Mouse (Mus musculus) midbrain, embryonic 12.5 days (tissue): ENCODE measurements around the gene Trim56. TPM values are rescaled to one million over a fixed set of nuclear protein-coding genes. Genes with fewer than 3 reads are reported as not detected.
A peak's percentile ranks its signal among the peaks of the same experiment; 100 is the strongest.
"Not testable (repeated sequence)": the region's sequence is repeated elsewhere in the genome, so short reads cannot be mapped to it uniquely, and the experiment has no call there.

ENCODE experiments used
- ATAC-seq: fragments of 200-750 bp; cut with Nextera tagmentation; 2 replicates; pipeline ENCODE4 v1.8.0; 2017; ENCODE audit warnings: low read depth, moderate TSS enrichment, moderate library complexity; ENCODE audit not compliant: low FRiP score
- H3K27ac ChIP-seq: fragments of 300-500 bp; sonication (generic); replicated peaks from 2 replicates; pipeline ENCODE4 v1.5.1; 2016; ENCODE audit warnings: mild to moderate bottlenecking
- H3K27me3 ChIP-seq: fragments of 300-500 bp; sonication (generic); 2 replicates; pipeline ENCODE4 v1.6.1; 2016; ENCODE audit warnings: mild to moderate bottlenecking
- H3K36me3 ChIP-seq: fragments of 300-500 bp; sonication (generic); 2 replicates; pipeline ENCODE4 v1.6.1; 2016
- H3K4me1 ChIP-seq: fragments of 300-500 bp; sonication (generic); 2 replicates; pipeline ENCODE4 v1.6.1; 2016
- H3K4me2 ChIP-seq: fragments of 300-500 bp; sonication (generic); replicated peaks from 2 replicates; pipeline ENCODE4 v1.6.1; 2016; ENCODE audit warnings: mild to moderate bottlenecking, moderate library complexity
- H3K4me3 ChIP-seq: fragments of 300-500 bp; sonication (generic); 2 replicates; pipeline ENCODE4 v1.5.1; 2016; ENCODE audit warnings: mild to moderate bottlenecking
- H3K9ac ChIP-seq: fragments of 300-500 bp; sonication (generic); replicated peaks from 2 replicates; pipeline ENCODE4 v1.6.1; 2016; ENCODE audit warnings: mild to moderate bottlenecking, moderate library complexity
- H3K9me3 ChIP-seq: fragments of 300-500 bp; sonication (generic); 2 replicates; pipeline ENCODE4 v1.6.1; 2016; ENCODE audit warnings: mild to moderate bottlenecking
- WGBS: fragments of 180-500 bp; shearing (Covaris S2); methylation state at CpG from one replicate; pipeline ENCODE4 v1.1.7; 2016; 5-methylcytosine and 5-hydroxymethylcytosine counted together
- polyA plus RNA-seq: library from polyadenylated mRNA; unstranded; fragments of >200 nt; fragmentation: Nextera tagmentation; extraction: Ambion mirVana; gene quantifications from 2 replicates; pipeline ENCODE4 v1.2.1, GENCODE M21; 2016

Gene Trim56
- polyA plus RNA-seq, 1 experiment from 2014 or later, result 5.5 TPM

- ATAC-seq, result peak; percentile 81
- Histone ChIP-seq H3K4me1 (peaks cover 8% of the 10 kb centered on the region), H3K4me3 (no peak overlapping the region), H3K36me3 (no peaks in the 10 kb centered on the region), H3K9ac (no peak overlapping the region), H3K9me3 (no peaks in the 10 kb centered on the region), H3K27me3 (no peaks in the 10 kb centered on the region), H3K4me2 (peak overlapping the region; percentile 18; the same call in 1 of the 2 replicates), H3K27ac (peak overlapping the region; percentile 58)
- WGBS, result 5% methylated on average over 14 of the region's 14 CpGs
These were observed 6.7 kb upstream of the Trim56 start for GRCm38 (mm10) chr5:137122686-137123193.

GRCm38 (mm10) chr5:137121280-137121679, 5.3 kb upstream of the Trim56 start:
- WGBS, result 79% methylated on average over 4 of the region's 4 CpGs
- peaks cover 12% of the 10 kb centered on the region for H3K4me1 ChIP-seq
- no peaks in the 10 kb centered on the region for H3K36me3 ChIP-seq
- no peaks in the 10 kb centered on the region for H3K9me3 ChIP-seq
- H3K4me3 ChIP-seq, result no peak overlapping the region
- H3K9ac ChIP-seq, result no peak overlapping the region
- H3K4me2 ChIP-seq, result no peak overlapping the region
- H3K27me3 ChIP-seq, result 0 out of 2 replicates have a peak, but pooled peaks cover 4% of the 10 kb centered on the region
- H3K27ac ChIP-seq, result no peak overlapping the region
- ATAC-seq, result no peak

GRCm38 (mm10) chr5:137118878-137119277, 2.9 kb upstream of the Trim56 start:
- Histone ChIP-seq H3K4me3 (no peak overlapping the region), H3K36me3 (peaks cover 2% of the 10 kb centered on the region; the same call in 1 of the 2 replicates), H3K27ac (no peak overlapping the region), H3K9me3 (no peaks in the 10 kb centered on the region), H3K9ac (no peak overlapping the region), H3K4me1 (peaks cover 22% of the 10 kb centered on the region), H3K4me2 (no peak overlapping the region), H3K27me3 (0 out of 2 replicates have a peak, but pooled peaks cover 7% of the 10 kb centered on the region)
- 72% methylated on average over 4 of the region's 4 CpGs for WGBS
- ATAC-seq, result no peak

- H3K27me3 ChIP-seq, ATAC-seq, H3K27ac ChIP-seq, H3K9me3 ChIP-seq, H3K4me3 ChIP-seq, H3K9ac ChIP-seq, H3K4me2 ChIP-seq, H3K36me3 ChIP-seq: not testable (repeated sequence)
- WGBS, result 85% methylated on average over 3 of the region's 3 CpGs
- peaks cover 18% of the 10 kb centered on the region for H3K4me1 ChIP-seq
These were observed 2.0 kb upstream of the Trim56 start for GRCm38 (mm10) chr5:137117994-137118393.

GRCm38 (mm10) chr5:137116987-137117386, 978 bp upstream of the Trim56 start:
- H3K9me3 ChIP-seq, result no peaks in the 10 kb centered on the region
- no peak overlapping the region for H3K4me2 ChIP-seq
- no peak for ATAC-seq
- 88% methylated on average over 2 of the region's 2 CpGs for WGBS
- no peak overlapping the region for H3K27ac ChIP-seq
- H3K27me3 ChIP-seq, result 0 out of 2 replicates have a peak, but pooled peaks cover 7% of the 10 kb centered on the region
- peaks cover 9% of the 10 kb centered on the region for H3K36me3 ChIP-seq
- peaks cover 13% of the 10 kb centered on the region for H3K4me1 ChIP-seq
- H3K9ac ChIP-seq, result no peak overlapping the region
- no peak overlapping the region for H3K4me3 ChIP-seq

- H3K4me2 ChIP-seq, result peak overlapping the region; percentile 67
- peaks cover 9% of the 10 kb centered on the region for H3K36me3 ChIP-seq
- peak overlapping the region; percentile 47 for H3K4me3 ChIP-seq
- no peak overlapping the region for H3K27ac ChIP-seq
- no peak overlapping the region for H3K9ac ChIP-seq
- 0 out of 2 replicates have a peak, but pooled peaks cover 7% of the 10 kb centered on the region for H3K27me3 ChIP-seq
- 92% methylated on average over 9 of the region's 9 CpGs for WGBS
- no peaks in the 10 kb centered on the region for H3K9me3 ChIP-seq
- H3K4me1 ChIP-seq, result peaks cover 13% of the 10 kb centered on the region
- no peak for ATAC-seq
These were observed 983 bp downstream of the Trim56 start for GRCm38 (mm10) chr5:137114891-137115561.

GRCm38 (mm10) chr5:137111542-137112408, 4.2 kb downstream of the Trim56 start:
- H3K4me2 ChIP-seq, result no peak overlapping the region
- no peak for ATAC-seq
- no peak overlapping the region for H3K9ac ChIP-seq
- peaks cover 15% of the 10 kb centered on the region for H3K4me1 ChIP-seq
- H3K27me3 ChIP-seq, result 0 out of 2 replicates have a peak, but pooled peaks cover 7% of the 10 kb centered on the region
- H3K4me3 ChIP-seq, result no peak overlapping the region
- H3K9me3 ChIP-seq, result no peaks in the 10 kb centered on the region
- H3K27ac ChIP-seq, result no peak overlapping the region
- H3K36me3 ChIP-seq, result peaks cover 9% of the 10 kb centered on the region
- 78% methylated on average over 5 of the region's 5 CpGs for WGBS

- Histone ChIP-seq H3K27me3 (no peaks in the 10 kb centered on the region), H3K4me3 (no peak overlapping the region), H3K4me2 (no peak overlapping the region), H3K27ac (no peak overlapping the region), H3K36me3 (peaks cover 9% of the 10 kb centered on the region), H3K9me3 (no peaks in the 10 kb centered on the region), H3K9ac (no peak overlapping the region), H3K4me1 (peaks cover 9% of the 10 kb centered on the region)
- WGBS, result 93% methylated on average over 12 of the region's 12 CpGs
- ATAC-seq, result no peak
These were observed 5.1 kb downstream of the Trim56 start for GRCm38 (mm10) chr5:137110863-137111262.

GRCm38 (mm10) chr5:137109941-137110593, 5.9 kb downstream of the Trim56 start:
- Histone ChIP-seq H3K9me3 (no peaks in the 10 kb centered on the region), H3K4me1 (0 out of 2 replicates have a peak, but pooled peaks cover 3% of the 10 kb centered on the region), H3K27ac (no peak overlapping the region), H3K4me2 (no peak overlapping the region), H3K36me3 (peaks cover 9% of the 10 kb centered on the region), H3K9ac (no peak overlapping the region), H3K27me3 (no peaks in the 10 kb centered on the region), H3K4me3 (no peak overlapping the region)
- WGBS, result 60% methylated on average over 25 of the region's 25 CpGs
- no peak for ATAC-seq

- Histone ChIP-seq H3K27me3 (no peaks in the 10 kb centered on the region), H3K4me3 (no peak overlapping the region), H3K27ac (no peak overlapping the region), H3K9ac (no peak overlapping the region), H3K4me2 (no peak overlapping the region), H3K9me3 (no peaks in the 10 kb centered on the region), H3K4me1 (0 out of 2 replicates have a peak, but pooled peaks cover 3% of the 10 kb centered on the region), H3K36me3 (no peaks in the 10 kb centered on the region)
- 68% methylated on average over 6 of the region's 6 CpGs for WGBS
- no peak for ATAC-seq
These were observed 7.9 kb downstream of the Trim56 start for GRCm38 (mm10) chr5:137108111-137108510.

GRCm38 (mm10) chr5:137107670-137108069, 8.3 kb downstream of the Trim56 start:
- Histone ChIP-seq H3K27me3 (no peaks in the 10 kb centered on the region), H3K9me3 (no peaks in the 10 kb centered on the region), H3K4me2 (no peak overlapping the region), H3K4me3 (no peak overlapping the region), H3K27ac (no peak overlapping the region), H3K9ac (no peak overlapping the region), H3K36me3 (no peaks in the 10 kb centered on the region), H3K4me1 (0 out of 2 replicates have a peak, but pooled peaks cover 8% of the 10 kb centered on the region)
- WGBS, result 82% methylated on average over 8 of the region's 8 CpGs
- ATAC-seq, result no peak
